Mouse (Mus musculus): Measurements from ENCODE around the gene Aim2.

GRCm38 (mm10) chr1:173365970-173366409 is 15.3 kb downstream of the Aim2 start:
- no peak for TF ChIP-seq CTCF (IDR thresholded peaks at IDR 0.05; ENCODE audit: low read depth, low read length)
- no peak for TF ChIP-seq POLR2A (IDR thresholded peaks at IDR 0.05; ENCODE audit: borderline replicate concordance, low read depth, low read length)
